Mouse (Mus musculus) naive thymus-derived CD4-positive, alpha-beta T cell, adult 2 months (primary cell): ENCODE measurements around the gene Aoah.

Experiments used
- DNase-seq: peaks from one replicate; pipeline ENCODE4 v3.0.0-alpha.2; 2011; ENCODE audit warnings: low read depth

Aoah gene

DNA sequence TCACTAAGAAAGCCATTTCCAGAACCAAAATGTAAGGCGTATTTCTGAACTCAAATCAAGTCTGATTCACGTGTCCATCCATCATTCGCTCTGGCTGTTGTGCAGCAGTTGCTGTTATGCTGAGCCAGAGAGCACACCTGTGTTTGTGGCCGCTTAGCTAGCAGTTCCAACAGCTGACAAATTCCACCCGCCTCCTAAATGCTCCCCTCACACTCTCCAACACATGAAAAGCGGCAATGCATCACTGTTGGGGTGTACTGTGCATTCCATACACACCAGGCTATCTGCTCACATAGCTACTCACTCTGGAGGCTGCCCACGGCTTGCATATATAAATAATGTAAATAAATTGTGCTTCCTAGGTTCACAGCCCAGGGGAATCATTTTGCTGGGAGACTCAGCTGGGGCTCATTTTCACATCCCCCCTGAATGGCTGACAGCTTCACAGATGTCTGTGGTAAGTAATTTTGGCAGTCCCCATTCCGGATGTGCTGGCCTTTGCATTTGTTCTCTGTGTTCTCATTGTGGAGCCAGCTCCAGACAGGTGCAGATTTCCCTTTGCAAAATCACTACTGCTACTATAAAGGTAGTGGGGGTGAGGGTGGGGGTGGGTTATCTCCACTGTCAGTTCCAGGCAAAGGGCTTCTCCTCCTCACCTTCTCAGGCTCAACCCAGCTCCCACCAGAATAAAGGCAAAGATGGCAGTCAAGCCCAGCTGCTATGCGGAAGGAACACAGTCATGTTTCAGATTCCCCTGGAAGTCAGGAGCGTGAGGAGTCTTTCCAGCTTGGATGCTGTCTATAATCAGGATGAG, 123.0 kb downstream of the Aoah start:
- no peak for DNase-seq

DNA sequence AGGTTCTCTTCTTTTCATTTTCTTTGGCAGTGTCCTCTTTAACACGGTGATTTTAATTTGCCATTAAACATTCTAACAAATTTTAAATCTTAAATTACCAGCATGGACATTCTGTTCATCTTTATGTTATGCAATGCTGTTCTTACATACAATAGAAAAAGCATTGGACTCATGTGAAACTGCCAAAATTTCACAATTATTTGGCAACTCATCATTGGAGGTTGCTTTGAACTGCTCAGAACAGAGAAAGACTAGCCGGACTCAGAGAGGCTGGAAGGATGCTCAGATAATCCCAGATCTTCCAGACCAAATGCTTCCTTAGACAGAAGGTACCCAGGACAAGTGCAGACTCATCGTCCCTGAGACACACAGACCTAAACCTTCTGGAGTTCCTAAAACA, 126.5 kb downstream of the Aoah start:
- DNase-seq = no peak

DNA sequence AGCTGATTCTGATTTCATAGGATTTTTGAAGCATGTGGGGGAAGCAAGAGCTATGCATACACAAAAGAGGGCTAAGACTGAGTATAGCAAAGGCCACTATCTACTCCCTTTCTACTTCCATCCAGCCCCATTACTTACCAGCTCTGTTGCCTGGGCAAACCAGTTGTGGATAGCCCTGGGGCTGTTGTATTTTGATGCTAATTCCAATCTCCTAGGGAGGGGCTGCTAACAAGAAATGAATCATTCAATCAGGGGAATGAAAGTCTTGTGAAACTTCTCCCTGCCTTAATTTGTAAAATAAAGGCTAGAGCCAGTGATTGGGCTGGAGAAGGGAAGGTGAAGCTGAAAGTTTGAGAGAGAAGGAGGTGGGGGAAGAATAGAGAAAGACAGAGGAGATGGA, 142.1 kb downstream of the Aoah start:
- DNase-seq = no peak

DNA sequence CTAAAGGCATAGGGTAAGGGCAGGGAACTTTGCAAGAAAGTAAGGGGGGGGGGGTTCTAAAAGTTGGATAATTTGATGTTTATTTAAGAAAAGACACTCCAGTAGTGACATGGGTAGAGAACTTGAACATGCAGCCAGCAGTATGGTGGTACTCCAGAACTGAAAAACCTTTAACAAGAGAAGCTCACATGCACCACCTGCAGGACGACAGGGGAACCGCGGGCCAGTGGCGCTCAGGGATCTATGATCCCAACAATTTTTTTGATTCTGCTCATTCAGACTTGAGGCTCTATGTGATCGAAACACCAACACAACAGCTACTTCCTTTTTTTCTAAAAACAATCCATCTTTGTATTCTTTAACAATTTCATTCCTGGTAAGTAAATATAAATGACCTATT, 143.5 kb downstream of the Aoah start:
- peak; percentile 26 for DNase-seq

DNA sequence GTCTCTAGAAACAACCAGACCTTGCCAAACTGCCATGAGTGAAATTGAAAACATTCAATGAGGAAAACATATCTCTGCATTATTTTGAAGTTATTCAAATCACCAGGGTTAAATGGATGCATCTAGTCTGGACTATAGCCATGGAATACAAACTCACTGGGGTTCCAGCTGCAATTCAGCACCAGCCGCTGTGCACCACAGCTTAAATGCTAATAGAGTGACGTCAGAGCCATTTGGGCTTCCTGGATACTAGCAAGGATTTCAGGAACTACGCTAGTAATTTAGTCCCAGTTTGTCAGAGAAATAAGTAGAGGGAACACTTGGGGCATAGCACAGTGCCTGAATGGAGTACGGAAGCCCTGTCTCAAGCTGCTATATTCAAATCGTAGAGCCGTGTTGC, 145.2 kb downstream of the Aoah start:
- no peak for DNase-seq

DNA sequence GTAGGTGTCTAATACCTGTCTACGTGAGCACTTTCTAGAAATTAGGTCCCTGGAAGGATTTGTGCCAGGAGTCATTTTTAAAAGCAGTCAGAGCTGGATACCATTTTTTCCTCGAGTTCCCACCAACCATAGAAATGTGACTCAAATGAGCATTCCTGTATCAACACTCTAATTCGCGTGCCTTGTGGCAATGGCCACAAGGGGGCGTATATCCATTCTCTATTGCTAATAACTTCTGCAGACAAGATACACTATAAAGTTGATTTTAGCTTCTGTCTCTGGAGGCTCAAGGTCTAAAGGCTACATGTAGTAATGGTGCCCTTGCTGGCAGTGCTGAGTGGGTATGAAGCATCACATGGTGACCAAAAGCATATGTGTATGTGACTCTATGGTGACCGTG, 146.5 kb downstream of the Aoah start:
- DNase-seq = peak; percentile 43

DNA sequence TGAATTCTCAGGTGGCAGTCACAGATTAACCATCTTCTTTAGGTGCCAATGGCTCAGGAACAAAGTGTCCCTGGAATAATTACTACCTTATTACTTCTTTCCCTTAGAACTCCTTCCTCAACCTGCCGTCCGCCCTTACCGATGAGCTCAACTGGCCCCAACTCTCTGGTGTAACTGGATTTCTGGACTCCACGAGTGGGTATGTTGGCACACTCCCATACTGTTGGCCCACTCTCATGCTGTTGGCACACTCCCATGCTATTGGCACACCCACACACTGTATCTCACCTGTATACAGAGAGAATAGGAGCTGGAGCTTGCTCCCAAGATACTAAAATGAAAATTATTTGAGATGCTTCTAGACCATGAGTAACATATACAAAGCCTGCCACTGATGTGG, 147.8 kb downstream of the Aoah start:
- no peak for DNase-seq

DNA sequence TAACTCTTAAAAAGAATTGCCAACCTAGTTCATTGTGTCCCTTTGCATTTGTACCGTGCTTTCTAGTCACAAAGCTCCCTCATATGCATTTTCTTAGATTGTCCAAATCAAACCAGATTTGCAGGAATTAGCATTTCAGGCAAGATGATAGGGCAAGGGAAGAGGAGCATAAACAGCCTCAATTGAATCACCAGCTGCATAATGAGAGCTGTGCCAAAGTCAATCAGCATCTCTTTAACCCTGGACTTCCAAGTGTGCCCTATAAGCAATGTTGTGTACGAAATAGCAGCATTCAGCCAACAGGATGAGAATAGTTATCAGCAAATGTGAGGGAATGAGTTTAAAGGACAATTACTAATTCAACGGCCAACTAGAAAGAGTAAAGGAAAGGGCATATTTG, 169.2 kb downstream of the Aoah start:
- DNase-seq = no peak

DNA sequence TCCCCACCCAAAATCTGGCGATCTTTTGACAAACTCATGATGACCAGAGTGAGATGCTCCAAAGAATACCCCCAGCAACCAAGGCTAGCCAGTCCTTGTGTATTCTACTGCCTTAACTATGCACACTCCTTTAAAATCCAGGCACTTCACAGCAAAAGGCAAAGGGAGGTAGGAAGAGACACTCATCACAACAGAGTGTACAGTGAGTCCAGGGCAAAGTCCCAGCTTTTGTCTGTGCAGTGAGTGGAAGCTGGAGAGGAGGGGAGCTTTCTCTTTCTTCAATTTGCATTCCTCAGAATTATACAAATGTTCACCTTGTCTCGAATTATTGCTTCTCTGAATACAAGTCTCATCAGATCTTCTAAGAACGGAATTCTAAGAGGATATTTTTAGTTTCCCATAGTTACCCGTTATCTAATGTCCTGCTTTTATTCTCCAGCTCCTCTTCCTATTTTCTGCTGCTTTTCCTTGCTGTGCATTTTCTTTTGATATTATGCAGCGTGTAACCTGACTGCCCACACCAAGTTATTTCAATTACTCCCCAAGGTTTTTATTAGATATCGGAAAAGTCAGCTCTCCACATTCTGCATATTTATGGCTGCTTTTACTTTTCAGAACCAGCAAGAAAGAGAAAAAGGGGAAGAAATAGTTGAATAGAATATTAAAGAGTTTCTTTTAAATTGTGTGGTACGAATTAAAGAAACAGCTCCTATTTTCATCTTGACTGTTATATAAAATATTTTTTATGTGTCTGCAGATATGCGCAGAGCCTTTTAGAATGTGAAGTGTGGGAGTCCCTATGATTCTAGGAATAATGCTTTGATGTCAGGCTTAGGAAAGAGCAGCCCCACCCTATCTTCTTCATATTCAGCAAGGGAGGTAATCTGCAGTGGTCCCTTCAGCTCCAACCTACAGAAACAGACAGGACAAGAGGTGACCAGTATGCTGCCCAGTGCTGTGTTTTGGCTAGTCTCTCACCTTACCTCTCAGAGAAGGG, 187.6 kb downstream of the Aoah start:
- no peak for DNase-seq

DNA sequence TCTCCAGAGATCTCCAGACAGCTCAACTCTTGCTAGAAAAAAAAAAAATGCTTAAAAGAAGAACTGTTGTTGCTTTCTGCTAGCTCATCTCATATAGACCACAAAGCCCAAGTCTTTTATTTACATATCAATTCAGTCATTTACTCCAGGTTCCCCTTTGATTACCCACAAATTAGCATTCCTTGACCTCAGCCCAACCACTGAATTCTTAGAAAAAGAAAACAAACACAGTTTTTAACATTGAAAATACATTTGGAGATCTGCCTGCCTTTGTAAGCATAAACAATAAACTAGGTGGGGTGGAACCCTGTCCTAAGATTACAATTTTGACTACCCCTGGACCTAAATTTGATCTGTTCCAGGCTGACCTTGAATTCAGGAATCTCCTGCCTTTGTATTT, 191.6 kb downstream of the Aoah start:
- DNase-seq = no peak

DNA sequence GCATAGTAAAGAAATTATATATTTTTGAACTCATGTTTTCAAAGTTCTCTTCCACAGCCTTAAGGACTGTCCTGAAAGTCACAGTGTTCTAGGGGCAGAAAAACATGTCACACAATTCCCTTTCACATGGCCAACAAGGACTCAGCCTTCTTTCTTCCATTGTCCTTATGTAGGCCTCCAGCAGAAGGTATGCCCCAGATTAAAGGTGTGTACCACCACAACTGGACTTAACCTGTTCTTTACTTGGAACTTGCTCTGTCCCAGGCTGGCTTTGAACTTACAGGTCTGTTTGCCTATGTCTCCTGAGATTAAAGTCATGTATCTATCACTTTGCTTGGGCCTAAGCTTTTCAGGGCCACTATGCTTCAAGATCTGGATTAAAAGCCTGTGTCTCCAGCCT, 192.0 kb downstream of the Aoah start:
- DNase-seq = no peak

DNA sequence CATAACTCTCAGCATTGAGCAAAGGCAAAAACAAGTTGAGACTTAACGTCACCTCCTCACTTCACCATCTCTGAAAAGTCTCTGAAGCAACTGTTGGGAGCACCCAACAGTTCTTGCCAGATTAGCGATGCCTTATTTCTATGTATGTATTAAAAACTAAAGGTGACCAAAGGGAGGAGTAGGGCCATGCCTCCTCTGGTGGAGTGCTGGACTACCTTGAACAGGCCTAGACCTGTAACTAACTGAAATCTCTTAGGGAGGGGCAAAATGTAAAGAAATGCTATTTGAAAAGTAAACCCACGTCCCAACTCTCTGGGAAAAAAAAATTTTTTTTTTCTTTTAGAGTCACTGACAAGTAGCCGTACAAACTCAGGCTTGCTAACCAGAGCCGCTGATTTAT, 211.3 kb downstream of the Aoah start:
- no peak for DNase-seq

DNA sequence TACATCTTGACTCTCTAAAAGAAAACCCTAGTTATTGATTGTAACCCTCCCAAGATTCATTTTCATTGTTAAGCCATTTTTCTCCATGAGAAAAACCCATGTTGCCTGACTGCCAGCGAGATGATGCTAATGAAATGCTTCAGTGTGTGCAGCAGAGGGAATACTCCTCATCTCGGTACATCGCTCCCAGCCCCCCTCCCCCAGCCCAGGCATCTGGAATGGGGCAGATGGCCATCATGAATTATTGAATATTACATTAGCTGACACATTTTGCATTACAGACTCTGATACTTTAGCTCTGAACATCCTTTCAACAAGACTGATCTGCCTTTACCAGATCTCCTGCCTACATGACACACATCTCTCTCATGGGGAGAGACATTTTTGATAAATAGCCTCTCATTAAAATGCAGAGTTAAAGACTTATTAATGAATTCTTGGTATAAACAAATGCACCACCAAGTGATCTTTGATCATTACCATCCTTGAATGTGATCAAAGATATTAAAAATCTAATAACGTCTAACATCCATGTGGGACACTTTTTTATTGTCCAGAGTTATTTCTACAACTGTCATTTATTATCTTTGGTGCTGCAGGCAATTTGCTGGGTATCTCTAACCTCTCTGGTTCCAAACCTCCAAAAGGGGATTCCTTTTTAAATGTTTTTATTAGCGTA, 211.9 kb downstream of the Aoah start:
- no peak for DNase-seq

DNA sequence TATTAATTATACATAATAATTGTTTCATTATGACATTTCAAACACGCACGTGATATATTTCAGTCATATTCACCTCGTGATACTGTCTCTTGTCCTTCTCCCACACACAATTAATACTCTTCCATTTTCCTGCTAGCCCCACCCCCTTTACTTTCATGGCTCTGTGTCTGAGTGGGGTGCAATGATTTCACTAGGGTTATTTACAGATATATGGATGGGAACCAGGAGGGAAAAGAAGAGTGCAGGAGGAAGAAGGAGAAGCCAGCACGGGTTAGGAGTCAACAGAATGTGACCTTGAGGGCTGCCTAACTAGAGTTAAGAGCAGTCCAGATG, 212.4 kb downstream of the Aoah start:
- no peak for DNase-seq

DNA sequence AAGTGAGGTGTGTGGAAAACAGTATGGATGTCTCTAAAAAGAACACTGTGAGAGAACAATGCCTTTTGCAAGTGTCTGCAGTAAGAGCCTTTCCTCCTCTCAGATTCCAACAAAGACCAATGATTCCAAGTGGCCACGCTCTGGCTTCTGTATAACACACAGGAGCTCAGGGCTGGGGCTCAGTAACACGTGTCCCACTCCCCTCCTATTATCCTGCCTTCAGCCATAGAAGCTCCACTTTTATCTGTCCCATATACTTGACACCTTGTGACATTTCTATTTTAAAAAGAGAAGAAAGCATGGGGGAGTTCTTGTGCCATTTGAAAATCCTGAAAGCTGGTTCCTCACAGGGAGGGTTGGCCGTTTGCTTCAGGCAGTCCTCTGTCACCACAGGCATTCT, 219.7 kb downstream of the Aoah start:
- DNase-seq = no peak

DNA sequence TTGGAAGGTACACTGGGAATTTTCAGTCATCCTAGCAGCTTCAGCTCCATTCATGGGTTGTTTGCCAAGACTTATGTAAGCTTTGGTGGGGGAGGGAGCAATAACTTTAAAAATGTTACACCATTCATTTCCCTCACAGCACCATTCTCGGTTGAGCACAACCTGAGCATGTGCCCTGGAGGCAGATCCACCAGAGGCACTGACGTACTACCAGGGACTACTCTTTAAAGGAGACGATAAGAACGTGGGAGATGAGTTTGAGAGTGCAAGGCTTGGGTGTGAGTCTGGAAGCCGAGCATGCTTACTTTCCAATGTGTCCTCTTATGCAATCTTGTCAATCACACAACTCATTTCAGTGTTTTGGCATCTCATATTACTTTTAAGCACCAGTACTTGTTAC, 230.9 kb downstream of the Aoah start:
- DNase-seq = no peak

DNA sequence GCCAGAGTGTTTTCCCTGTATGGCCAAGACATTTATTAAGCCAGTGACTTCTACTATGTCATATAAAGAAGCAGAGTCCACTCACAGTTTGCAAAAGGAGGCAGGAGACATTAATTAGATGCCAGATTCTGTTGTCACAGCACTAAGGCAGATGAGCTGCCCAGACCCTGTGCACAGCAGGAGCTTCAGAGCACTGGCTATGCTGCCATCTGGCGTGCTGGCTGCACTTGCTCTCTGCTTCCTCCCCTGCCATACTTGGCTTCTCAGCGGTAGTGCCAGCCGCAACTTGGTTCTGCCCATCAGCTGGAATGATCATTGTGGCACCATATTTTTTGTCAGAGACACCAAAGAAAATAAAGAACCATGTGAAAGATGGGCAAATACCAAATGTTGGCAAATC, 239.3 kb downstream of the Aoah start:
- no peak for DNase-seq

DNA sequence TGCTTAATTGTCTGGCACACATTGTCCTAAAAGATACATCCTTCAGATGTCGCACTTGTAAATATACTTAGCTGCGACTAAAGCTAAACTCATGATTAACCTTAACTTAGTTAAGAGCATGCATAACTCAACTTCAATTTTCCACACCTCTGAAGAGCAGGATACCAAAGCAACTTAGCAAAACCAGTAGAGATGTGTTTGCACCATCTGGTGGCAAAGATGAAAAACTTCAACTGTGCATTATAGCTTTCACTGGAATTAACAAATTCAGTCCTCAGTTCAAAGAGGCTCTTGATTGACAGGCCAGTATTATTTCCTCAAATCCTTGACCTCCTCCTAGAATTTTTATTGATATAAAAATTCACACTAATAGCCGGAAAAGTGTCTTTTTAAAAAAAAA, 241.1 kb downstream of the Aoah start:
- DNase-seq = no peak

DNA sequence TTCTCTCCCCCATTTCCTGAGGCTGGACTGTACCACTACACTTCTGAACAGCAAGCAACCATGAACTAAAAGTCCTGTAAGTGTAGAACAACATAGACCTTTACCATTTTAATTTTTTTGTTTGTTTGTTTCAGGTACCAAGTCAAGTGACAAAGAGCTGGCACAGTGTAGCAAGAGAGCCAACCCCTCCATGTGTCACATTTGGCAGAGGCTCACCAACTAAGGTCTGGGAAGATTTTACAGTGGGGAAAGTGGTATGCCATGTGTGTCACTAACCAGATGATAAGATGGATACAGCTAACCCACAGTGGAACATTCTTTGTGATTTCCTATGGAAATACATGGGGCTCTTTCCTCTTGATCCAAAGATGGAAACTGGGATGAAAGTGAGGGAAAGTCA, 242.1 kb downstream of the Aoah start:
- no peak for DNase-seq

DNA sequence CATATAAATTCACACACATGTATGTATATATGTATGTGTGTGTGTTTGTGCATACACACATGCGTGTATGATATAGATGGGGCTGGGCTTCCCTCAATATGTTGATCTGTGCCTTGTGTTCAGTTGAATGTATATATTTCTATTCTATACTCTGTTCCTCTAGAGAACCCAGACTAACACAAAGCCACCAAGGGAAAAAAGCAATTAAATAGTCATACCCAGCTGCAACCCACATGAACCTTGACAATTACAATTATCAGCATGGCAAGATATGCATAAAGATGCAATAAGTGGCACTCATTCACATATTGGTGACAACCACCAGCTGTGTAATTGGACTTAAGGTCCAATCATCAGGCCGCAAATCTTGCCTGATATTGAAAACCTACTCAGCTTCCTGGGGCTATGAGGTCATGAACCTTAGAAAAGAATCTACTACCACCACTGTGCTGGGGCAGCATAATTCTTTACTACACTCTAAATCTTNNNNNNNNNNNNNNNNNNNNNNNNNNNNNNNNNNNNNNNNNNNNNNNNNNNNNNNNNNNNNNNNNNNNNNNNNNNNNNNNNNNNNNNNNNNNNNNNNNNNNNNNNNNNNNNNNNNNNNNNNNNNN, 246.8 kb downstream of the Aoah start:
- DNase-seq = no peak

DNA sequence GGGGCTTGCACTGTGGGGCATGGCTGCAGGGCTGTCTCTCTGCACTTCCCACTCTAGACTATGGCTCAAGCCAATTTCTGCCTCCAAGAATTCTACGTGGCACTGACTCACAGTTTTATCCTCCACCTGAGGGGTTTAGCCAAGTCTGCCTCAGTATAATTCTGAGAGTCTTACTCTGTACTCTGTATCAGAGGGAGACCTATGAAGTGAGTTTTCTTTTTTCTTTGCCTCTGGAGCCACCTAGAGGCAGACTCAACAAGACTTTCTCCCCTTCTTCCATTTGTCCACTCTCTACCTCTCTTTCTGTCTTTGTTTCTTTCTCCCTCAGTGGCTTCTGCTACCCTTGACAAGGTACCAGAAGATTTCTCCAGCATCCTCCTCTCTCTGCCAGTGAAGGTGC, 256.2 kb downstream of the Aoah start:
- DNase-seq = no peak

DNA sequence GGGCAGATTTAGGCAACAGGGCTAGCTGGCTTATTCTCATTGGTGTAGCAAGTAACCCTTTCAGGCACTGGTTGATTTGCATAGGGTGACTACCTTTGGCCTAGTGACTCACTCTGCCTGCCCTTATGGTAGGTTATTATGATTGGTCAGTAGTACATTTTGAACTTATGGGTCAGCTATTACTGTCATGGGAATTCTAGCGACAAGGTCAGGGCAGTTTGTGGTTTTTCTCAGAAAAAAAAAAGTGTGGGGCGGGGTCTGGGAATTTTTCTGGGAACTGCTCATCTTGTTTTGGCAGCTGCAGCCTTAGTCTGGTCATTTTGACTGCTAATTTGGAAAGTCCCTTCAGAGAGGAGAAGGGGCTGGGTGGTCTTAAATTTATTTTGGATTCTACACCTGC, 272.1 kb downstream of the Aoah start:
- no peak for DNase-seq
